8 mouse cellular contexts compared by ENCODE assay signal in the genomic region with DNA sequence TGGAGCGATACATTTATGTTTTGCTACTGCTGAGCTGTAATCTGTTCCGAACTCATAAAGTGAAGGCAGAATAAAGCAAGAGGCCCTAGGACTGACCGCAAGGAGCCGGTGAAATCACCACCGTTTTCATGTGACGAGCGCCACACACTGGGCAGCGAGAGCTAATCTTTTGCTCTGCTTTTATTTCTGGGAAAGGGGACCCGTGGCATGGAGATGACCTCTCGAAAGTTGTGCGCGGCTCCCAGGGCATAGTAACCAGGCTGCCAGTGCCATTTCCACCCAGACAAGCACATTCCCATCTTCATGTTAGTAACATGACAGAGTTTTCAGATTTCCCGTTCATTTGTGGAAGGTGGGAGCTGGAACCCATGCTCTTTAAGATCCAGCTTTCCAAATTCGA. TPM values are rescaled to one million over a fixed set of nuclear protein-coding genes. Genes with fewer than 3 reads are reported as not detected.
DNase-seq lines count a peak whose midpoint lies in the region; ATAC-seq lines count a peak whose summit lies in the region.

No protein-coding gene starts in this region.

- DNase-seq in urinary bladder, adult 18-20 months (ENCODE audit: low spot score in 2 of 2), result peak; percentile 32 to 44
- DNase-seq in urinary bladder, postnatal 10 days (ENCODE audit: low spot score), result no peak
- peak; percentile 43 to 69 for DNase-seq in cerebellum, postnatal 4 days (ENCODE audit: low spot score in 2 of 2)
- DNase-seq in gastrocnemius, postnatal 25 days, result peak; percentile 36
- peak; percentile 61 for DNase-seq in induced T-regulatory cell, adult 2 months (ENCODE audit: low read depth)
- DNase-seq in liver, result peak; percentile 62
- DNase-seq in splenic B cell, adult 2 months (ENCODE audit: low read depth, low spot score), result peak; percentile 44

- H3K9ac ChIP-seq in midbrain, embryonic 15.5 days, result no peak overlapping the region

- no peaks in the 10 kb centered on the region for H3K36me3 ChIP-seq in midbrain, embryonic 15.5 days (replicated peaks)
- no peaks in the 10 kb centered on the region for H3K36me3 ChIP-seq in splenic B cell, adult 2 months (ENCODE audit: control insufficient read depth, insufficient read depth, low read length, poor library complexity, severe bottlenecking)

- H3K4me3 ChIP-seq in midbrain, embryonic 15.5 days, result no peak overlapping the region

- no peaks in the 10 kb centered on the region for H3K27me3 ChIP-seq in midbrain, embryonic 15.5 days (replicated peaks)
- no peaks in the 10 kb centered on the region for H3K27me3 ChIP-seq in splenic B cell, adult 2 months (ENCODE audit: control insufficient read depth, insufficient read depth, low read length, poor library complexity, severe bottlenecking)

- H3K27ac ChIP-seq in midbrain, embryonic 15.5 days, result no peak overlapping the region

- H3K4me1 ChIP-seq in midbrain, embryonic 15.5 days, result peaks cover 19% of the 10 kb centered on the region

- 14% methylated on average over 14 of the region's 14 CpGs for WGBS in midbrain, embryonic 15.5 days

- no peaks in the 10 kb centered on the region for H3K9me3 ChIP-seq in midbrain, embryonic 15.5 days

- peak overlapping the region; percentile 39 for H3K4me2 ChIP-seq in midbrain, embryonic 15.5 days

- ATAC-seq in midbrain, embryonic 15.5 days (replicated peaks), result peak; percentile 52

RNA-seq across cellular contexts. Expression of a gene that starts 13.5 kb away (rescaled TPM):
- total RNA-seq in gastrocnemius, postnatal 25 days (2021), result under 1 TPM; 0.13 to 0.35 TPM
- polyA plus RNA-seq in midbrain, embryonic 15.5 days (2015; fragmentation: Nextera tagmentation; extraction: Ambion mirVana), result 0.68 and 0.75 TPM in 2 replicates

RNA-seq across cellular contexts. Expression of a gene that starts 17.3 kb away (rescaled TPM):
- total RNA-seq in gastrocnemius, postnatal 25 days (2021), result 1 to 10 TPM in 1 of 2 experiments, under 1 TPM in 1; 0.96 to 1.0 TPM
- polyA plus RNA-seq in midbrain, embryonic 15.5 days (2015; fragmentation: Nextera tagmentation; extraction: Ambion mirVana), result 8.3 and 9.2 TPM in 2 replicates

RNA-seq across cellular contexts. Expression of a gene that starts 26.1 kb away (rescaled TPM):
- 1 to 10 TPM; 2.3 to 2.8 TPM for total RNA-seq in gastrocnemius, postnatal 25 days (2021)
- polyA plus RNA-seq in midbrain, embryonic 15.5 days (2015; fragmentation: Nextera tagmentation; extraction: Ambion mirVana), result 20.2 and 21.2 TPM in 2 replicates
